ENCODE assay signal across 25 mouse cellular contexts in the genomic region with DNA sequence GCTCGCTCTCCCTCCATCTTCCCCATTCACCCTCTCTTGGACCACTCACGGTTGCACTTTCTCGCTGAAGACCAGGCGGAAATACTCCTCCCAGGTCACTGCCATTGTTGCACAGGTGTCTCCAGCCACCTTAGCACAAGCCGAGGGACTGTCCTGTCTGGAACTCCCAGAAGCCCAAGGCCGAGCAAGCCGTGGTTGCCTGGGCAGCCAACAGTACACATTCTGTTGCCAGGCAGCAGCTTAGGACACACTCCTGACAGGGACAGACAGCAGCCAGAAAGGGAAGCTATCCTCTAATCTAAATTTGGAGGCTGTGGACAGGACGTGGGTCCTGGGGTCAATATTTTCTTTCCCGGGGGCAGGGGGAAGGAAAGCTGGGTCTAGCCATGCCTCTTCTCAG. TPM values are rescaled to one million over a fixed set of nuclear protein-coding genes. Genes with fewer than 3 reads are reported as not detected.
"Had no signal": no experiment of that assay in that cellular context is flagged by ENCODE, and none has a peak within 500 bp of the region (broad histone marks: within the 10 kb centered on the region; RNA-seq: fewer than 3 reads in every experiment).

TSS of gene Cfap73 (minus strand) at position 105 of the 400 bp plus-strand sequence.

- H3K4me1 ChIP-seq: limb, embryonic 12.5 days; stomach, embryonic 15.5 days had no signal

- DNase-seq: kidney, adult 8-10 months; kidney, postnatal 10 days; kidney, postnatal 36 days; layer of hippocampus, postnatal 36 days; left cerebral cortex, postnatal 4 days; liver, postnatal 0 days; lung, embryonic 14.5 days; midbrain, embryonic 14.5 days; right cerebral cortex, postnatal 25 days; spleen, adult 18-20 months; thymus, adult 2 months; thymus, postnatal 14 days; thymus, postnatal 4 days had no signal

- H3K27me3 ChIP-seq: stomach, embryonic 15.5 days had no signal

- H3K27ac ChIP-seq: kidney, embryonic 15.5 days; limb, embryonic 12.5 days; limb, embryonic 15.5 days; liver, embryonic 14.5 days; macrophage; stomach, embryonic 15.5 days had no signal

- ATAC-seq: liver, postnatal 0 days; lung, postnatal 0 days had no signal

- H3K36me3 ChIP-seq: kidney, embryonic 15.5 days; limb, embryonic 12.5 days; limb, embryonic 15.5 days; stomach, embryonic 15.5 days had no signal

- H3K4me3 ChIP-seq: kidney, embryonic 15.5 days; left cerebral cortex, adult 2 months; limb, embryonic 12.5 days; limb, embryonic 15.5 days; stomach, embryonic 15.5 days had no signal

RNA-seq across cellular contexts. Expression of gene Cfap73, which starts in this region (rescaled TPM):
- total RNA-seq: megakaryocyte-erythroid progenitor cell, adult 5-6 weeks had no signal
- polyA plus RNA-seq: kidney, embryonic 15.5 days; limb, embryonic 12.5 days; limb, embryonic 15.5 days; liver, embryonic 11.5 days; liver, embryonic 14.5 days; liver, postnatal 0 days; lung, embryonic 14.5 days; macrophage; midbrain, embryonic 11.5 days; midbrain, embryonic 14.5 days; neural tube, embryonic 11.5 days; stomach, embryonic 15.5 days had no signal
